Mouse (Mus musculus) bone marrow, adult 2 months (tissue): Measurements from ENCODE around the gene Ccdc9.

Source experiments
- CTCF ChIP-seq: fragments of 200-500 bp; IDR thresholded peaks from 2 replicates; pipeline ENCODE4 v1.5.1; 2011; ENCODE audit warnings: low read length, control low read depth; ENCODE audit not compliant: control insufficient read depth, insufficient read depth
- POLR2A ChIP-seq: fragments of 200-500 bp; IDR thresholded peaks from 2 replicates; pipeline ENCODE4 v1.6.1; 2011; ENCODE audit warnings: low read depth, mild to moderate bottlenecking, control low read depth, low read length, borderline replicate concordance; ENCODE audit not compliant: control insufficient read depth

DNA sequence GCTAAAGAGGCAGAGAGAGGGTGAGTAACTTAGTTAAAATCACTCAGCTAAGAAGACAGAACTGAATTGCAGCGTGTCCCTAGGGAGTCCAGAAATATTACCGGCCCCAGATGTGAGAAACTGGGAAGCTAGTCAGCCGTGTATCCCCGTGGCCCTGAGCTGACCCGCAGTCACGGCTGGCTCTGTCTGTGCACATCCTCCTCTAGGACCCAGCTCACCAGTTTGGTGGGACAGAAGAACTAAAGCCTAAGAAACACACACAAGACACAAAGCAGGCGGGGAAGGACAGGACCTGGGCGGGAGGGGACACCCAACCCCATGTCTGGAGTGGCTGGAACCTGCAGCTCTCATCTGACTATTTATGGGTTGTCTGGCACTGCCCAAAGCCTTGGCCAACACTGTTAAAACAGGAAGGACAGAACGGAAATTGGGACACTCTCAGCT, 47.0 kb downstream of the Ccdc9 start:
- TF ChIP-seq CTCF (0 out of 2 replicates have a peak, but pooled peaks have one; percentile 9), POLR2A (peak; percentile 65; the same call in 1 of the 2 replicates)
